Mouse (Mus musculus): ENCODE measurements around the gene Smg7. TPM values are rescaled to one million over a fixed set of nuclear protein-coding genes. Genes with fewer than 3 reads are reported as not detected.
A peak's percentile ranks its signal among the peaks of the same experiment; 100 is the strongest.
"Not testable (repeated sequence)": the region's sequence is repeated elsewhere in the genome, so short reads cannot be mapped to it uniquely, and the experiment has no call there.

The Smg7 gene
- total RNA-seq (2021): 10 to 100 TPM; 44.7 to 51.1 TPM
- long read RNA-seq, experiment 1, partial matches to known transcripts: 1 of 5 reads
- long read RNA-seq, experiment 1, other reads (novel, unspliced or antisense): 4 of 5 reads
- long read RNA-seq, experiment 2, full-length matches to known transcripts: 1 of 4 reads
- long read RNA-seq, experiment 2, partial matches to known transcripts: 2 of 4 reads
- long read RNA-seq, experiment 2, other reads (novel, unspliced or antisense): 1 of 4 reads

DNA sequence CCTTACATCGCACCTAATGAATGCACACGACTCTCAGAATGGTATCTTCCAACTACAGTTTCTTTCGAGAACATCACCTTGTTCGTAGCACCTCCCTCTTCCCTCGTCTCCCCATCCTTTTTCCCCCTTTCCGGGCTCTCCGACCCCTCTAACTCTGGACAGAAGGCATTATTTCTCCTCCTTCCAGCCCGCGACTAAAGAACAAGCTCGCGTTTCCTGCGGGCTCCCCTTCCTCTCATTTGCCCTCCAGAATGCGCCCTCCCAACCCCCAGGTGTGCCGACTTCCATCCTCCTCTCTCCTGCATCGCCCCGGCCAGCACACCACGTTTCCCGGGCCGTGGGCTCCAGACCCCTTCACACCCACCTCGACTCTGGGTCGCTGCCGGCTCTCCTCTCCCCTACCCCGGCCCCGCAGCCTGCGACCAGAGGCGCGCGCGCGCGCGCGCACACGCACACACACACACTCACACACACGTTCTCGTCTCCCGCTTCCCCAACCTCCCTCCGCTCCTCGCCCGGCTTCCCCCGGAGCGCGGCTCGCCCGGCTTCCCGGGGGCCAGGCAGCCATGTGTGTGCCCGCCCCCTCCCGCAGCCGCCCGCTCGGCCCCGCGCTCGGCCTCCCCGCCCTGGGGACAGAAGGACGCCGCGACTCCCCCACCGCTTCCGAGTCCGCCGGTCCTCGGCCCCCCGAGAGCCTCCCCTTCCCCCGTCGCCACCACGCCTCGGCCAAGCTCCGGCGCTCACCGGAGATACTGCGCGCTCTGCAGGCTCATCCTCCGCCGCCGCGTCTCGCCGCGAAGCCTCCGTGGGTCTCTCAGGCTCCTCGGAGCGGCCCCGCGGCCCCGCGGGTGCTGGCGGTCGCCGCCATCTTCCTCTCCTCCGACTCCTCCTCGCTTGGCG, at the start of gene Smg7:
Gene Smg7, minus strand, starts transcription at position 882 of the 900 bp plus-strand sequence.
- DNase-seq: no peak

DNA sequence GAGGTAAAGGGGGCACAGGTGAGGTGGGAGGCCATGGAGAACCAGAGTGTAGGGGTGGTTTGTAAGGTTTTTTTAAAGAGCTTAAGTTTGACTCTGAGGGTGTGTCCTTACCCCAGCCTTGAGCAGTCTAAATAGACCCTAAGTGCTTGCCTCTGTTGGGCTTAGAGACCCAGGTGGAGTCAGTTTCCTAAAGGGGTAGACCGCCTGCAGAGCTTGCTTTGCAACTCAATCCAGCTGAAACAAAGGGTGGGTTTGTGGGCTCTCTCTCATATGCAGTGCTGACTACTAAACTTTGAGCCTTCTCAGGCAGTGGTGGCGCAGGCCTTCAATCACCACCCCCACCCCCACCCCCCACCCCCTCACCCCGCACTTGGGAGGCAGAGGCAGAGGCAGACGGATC, 40.5 kb upstream of the Smg7 start:
- no peak for DNase-seq

DNA sequence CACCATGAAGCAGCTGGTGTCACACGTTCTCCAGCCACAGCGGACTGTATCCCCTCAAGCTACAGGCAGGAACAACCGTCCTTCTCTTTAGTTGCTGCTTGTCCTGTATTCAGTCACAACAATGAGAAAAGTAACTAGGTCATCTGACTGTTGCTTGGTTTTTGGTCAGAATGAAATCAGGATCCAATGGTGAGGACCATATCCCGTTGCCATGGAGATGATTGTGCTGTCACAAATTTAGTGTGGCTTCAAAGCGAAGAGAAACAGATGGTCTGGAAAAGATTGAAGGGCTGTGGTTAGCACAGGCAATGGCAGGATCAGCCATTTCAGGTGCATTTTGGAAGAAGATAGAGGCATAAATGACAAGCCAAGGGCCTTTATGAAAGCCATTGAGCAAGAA, 33.9 kb upstream of the Smg7 start:
- DNase-seq: no peak

GRCm38 (mm10) chr1:152935476-152935875, 33.0 kb upstream of the Smg7 start:
- no peak for DNase-seq

GRCm38 (mm10) chr1:152933962-152934361, 31.5 kb upstream of the Smg7 start:
- DNase-seq: no peak

GRCm38 (mm10) chr1:152921786-152922185, 19.3 kb upstream of the Smg7 start:
- no peak for DNase-seq

DNA sequence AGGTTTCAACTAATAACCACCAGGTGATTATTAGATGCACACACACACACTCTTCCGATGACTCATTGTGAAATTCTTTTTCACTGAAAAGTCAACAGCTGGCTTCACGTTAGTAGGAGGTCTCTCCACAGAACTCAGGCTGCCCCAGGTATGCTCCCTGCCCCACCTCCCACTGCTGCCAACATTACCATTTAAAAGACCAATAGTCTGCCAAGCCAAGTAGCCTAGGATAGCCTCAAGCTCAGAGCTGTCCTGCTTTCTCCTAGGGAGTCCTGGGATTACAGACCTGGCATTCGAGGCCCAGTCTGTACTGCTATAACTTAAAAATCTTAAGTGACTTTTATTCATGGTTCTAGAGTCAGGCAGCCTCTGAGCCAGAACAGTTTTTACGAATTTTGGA, 15.2 kb upstream of the Smg7 start:
- DNase-seq: no peak

GRCm38 (mm10) chr1:152916936-152917335, 14.5 kb upstream of the Smg7 start:
- no peak for DNase-seq

DNA sequence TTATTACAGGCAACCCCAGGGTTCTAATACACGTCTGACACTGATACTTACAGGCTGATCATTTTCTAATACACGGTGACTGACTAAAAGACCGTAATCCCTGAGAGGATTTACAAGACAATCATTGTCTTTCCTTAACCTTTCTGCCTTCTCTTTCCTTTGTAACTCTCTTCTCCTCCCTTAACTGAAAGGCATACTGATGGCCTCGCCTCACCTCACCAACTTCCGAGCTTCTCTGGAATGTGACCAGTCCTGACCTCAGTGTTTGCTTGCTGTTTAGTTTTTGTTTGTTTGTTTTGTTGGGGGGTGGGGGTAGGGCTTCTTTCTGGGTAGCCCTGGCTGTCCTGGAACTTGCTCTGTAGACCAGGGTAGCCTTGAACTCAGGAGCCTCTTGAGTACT, 13.3 kb upstream of the Smg7 start:
- DNase-seq: no peak

- DNase-seq: no peak
Observed at GRCm38 (mm10) chr1:152913483-152914460, 11.3 kb upstream of the Smg7 start.

- DNase-seq: peak; percentile 84
Observed at GRCm38 (mm10) chr1:152904469-152904868, 2.0 kb upstream of the Smg7 start.

DNA sequence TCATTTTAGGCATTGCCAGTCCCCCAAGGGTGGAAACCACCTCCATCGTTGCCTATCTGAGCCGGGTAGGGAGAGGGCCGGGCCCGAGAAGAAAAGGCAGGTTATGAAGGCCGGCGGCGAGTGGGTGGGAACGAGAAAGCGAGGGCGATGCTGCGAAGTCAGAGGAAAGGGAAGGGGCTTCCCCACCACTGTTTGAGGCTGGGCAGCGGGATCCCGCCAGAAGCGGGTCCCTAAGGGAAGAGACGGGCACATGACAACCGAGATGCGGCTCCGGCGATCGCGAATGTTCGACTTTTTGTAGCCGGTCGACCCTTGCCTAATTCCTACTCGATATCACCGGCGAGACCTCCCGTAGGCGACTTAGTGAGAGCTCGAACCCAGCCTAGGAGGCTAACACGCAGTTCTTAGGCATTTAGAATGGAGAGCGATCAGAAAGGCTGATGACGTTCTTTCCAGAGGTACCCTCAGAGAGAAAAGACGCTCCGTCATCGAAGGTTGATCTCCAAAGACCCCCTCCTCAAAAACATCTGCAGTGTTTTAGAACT, 1.2 kb upstream of the Smg7 start:
- DNase-seq: no peak

DNA sequence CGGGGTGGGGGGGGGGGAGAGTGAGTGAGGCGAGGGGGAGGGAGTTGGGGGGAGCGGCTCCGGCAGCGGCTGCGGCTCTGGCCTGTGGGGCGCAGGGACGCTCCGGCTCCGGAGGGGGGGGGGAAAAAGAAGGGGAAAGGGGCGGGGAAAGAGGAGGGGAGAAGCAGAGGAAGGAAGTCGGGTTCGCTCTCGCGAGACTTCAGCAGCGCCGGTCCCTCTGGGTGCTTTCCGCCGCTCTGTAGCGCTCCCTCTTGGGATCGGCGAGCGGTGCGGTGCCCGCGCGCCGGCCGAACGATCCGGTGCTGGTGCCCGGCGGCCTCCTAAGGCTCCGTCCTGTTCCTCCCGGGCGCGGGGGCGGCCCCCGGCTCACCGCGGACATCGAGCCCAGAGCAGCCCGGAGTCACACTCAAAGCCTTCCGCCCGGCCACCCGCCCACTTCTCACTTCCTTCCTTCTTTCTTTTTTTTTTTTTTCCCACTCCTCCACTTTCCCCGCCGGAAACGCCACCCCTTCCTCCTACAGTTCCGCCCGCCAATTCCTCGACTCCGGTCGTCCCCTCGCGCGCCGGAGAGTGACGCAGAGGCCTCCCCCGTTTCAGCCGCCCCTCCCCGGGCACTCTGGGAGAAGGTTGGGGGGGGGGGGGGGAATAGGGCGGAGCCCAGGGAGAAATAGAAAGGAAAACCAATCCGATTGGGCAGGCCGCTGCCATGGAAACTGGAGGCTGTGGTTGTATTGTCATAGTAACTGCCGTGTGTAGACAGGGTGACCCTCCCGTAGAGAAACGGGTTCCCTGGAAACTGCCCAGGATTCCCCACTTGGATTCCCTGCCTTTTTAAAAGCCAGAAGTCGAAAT, 445 bp upstream of the Smg7 start:
- peak; percentile 96 for DNase-seq

GRCm38 (mm10) chr1:152901419-152901764, 1.1 kb downstream of the Smg7 start:
- peak; percentile 1 for DNase-seq

- not testable (repeated sequence) for DNase-seq
Observed at GRCm38 (mm10) chr1:152888086-152888485, 14.4 kb downstream of the Smg7 start.

GRCm38 (mm10) chr1:152871031-152871430, 31.4 kb downstream of the Smg7 start:
- DNase-seq: peak; percentile 8

- DNase-seq: no peak
Observed at GRCm38 (mm10) chr1:152869901-152870300, 32.5 kb downstream of the Smg7 start.

GRCm38 (mm10) chr1:152846856-152847255, 55.6 kb downstream of the Smg7 start:
- peak; percentile 51 for DNase-seq

DNA sequence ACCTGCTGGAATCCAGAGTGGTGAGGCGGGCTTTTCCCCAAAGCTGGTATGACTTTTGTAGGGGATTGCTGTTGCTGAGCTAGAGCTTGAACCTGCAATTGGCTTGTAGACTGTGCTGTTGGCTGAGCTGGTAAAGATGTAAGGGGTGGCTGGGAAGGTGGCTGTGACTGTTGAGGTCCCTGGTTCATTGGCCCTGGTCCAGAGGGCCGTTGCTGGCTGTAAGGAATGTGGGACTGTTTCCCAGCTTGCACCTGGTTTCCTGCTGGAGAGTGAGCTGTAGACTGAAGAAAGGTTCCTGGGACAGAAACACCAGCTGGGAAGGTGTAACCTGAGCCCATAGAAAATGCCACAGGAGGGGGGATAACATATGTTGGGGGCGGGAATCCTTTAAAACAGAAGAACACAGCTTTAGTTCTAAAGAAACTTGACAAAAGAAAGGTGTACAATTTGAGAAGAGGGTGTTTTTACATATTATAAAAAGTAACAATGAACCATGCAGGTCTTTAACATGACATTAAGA, 57.2 kb downstream of the Smg7 start:
- DNase-seq: no peak

- no peak for DNase-seq
Observed at GRCm38 (mm10) chr1:152844634-152845033, 57.8 kb downstream of the Smg7 start.

- no peak for DNase-seq
Observed at GRCm38 (mm10) chr1:152841057-152841456, 61.4 kb downstream of the Smg7 start.
